Mouse (Mus musculus): ENCODE results near the gene Hist2h3c1. TPM values are rescaled to one million over a fixed set of nuclear protein-coding genes. Genes with fewer than 3 reads are reported as not detected.

The Hist2h3c1 gene
- polyA plus RNA-seq, 1 experiment = not detected

DNA sequence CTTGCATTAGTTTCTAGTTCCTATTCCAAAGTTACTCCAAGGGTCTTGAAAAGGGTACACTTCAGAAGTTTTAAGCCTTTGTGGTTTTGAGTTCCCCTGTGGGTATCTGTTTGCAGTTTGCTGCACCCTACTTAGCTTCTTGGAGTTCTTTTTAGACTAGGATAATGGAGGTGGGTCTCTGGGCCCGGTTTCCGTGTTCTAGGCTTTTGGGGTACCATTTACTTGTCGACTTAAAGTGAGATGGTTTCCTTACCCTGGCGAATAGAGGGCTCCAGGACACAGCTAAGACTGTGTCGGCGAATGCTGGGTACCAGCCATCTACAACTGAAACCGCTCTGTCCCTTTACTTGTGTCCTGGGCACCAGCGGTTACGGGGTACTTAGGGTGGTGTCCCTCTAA lies 24.8 kb upstream of the Hist2h3c1 start:
- Histone ChIP-seq H3K36me3 (ENCODE audit: control insufficient read depth, insufficient read depth) (no peaks in the 10 kb centered on the region), H3K4me2 (ENCODE audit: low read depth) (peak overlapping the region; percentile 93)
- TF ChIP-seq E2F4 (IDR thresholded peaks at IDR 0.05; ENCODE audit: insufficient read depth) = no peak
- no peak for TF ChIP-seq SRF (IDR thresholded peaks at IDR 0.05; ENCODE audit: control insufficient read depth, insufficient read length, low read depth)
- TF ChIP-seq MYOD1 (IDR thresholded peaks at IDR 0.05; ENCODE audit: control insufficient read depth in 1 of 3, insufficient read length in 2 of 3, low read depth in 2 of 3) = no peak
- TF ChIP-seq CEBPB (IDR thresholded peaks at IDR 0.05; ENCODE audit: insufficient read depth, poor library complexity, severe bottlenecking) = no peak
- TF ChIP-seq MYOG (IDR thresholded peaks at IDR 0.05; ENCODE audit: control insufficient read depth in 1 of 3, insufficient read depth in 1 of 3, insufficient read length in 2 of 3, low read depth in 2 of 3) = no peak
- no peak for TF ChIP-seq REST (IDR thresholded peaks at IDR 0.05; ENCODE audit: insufficient read depth, insufficient read length)
- TF ChIP-seq TCF12 (IDR thresholded peaks at IDR 0.05; ENCODE audit: insufficient read depth, poor library complexity, severe bottlenecking) = no peak
- TF ChIP-seq USF1 (IDR thresholded peaks at IDR 0.05; ENCODE audit: low read depth) = no peak
- no peak for TF ChIP-seq MAX (IDR thresholded peaks at IDR 0.05; ENCODE audit: low read depth)
- TF ChIP-seq POLR2AphosphoS2 (IDR thresholded peaks at IDR 0.05; ENCODE audit: insufficient read length, low read depth) = no peak
- TF ChIP-seq TCF3 (IDR thresholded peaks at IDR 0.05; ENCODE audit: insufficient read length, low read depth) = no peak
- no peak for TF ChIP-seq POLR2A (IDR thresholded peaks at IDR 0.05; ENCODE audit: insufficient read length, low read depth)

DNA sequence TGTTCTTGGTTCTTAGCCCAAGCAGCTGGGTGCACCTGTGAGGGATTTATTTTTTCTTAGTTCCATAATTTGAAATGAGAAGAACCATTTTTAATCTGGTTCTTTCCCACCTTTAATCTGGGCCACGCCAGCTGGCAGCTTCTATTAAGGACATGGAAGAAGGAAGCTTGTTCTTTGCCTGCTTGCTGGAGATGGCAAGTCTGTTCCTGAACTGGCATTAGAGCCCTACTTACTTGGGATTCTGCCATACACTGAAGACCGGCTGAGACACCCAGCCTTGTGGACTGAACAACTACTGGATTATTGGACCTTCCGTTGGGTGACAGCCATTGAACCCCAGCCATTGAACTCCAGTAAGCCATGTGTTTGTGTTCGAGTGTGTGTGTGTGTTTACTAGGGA lies 23.7 kb upstream of the Hist2h3c1 start:
- no peaks in the 10 kb centered on the region for H3K79me2 ChIP-seq (ENCODE audit: control insufficient read depth, insufficient read depth)
- peak overlapping the region; percentile 93 for H3K4me2 ChIP-seq (ENCODE audit: low read depth)
- peak overlapping the region; percentile 47 for H3K4me3 ChIP-seq
- H3K27me3 ChIP-seq (ENCODE audit: control insufficient read depth, insufficient read depth, insufficient read length) = no peaks in the 10 kb centered on the region
- no peak overlapping the region for H3ac ChIP-seq (ENCODE audit: control insufficient read depth, insufficient read length)
- H3K36me3 ChIP-seq (ENCODE audit: control insufficient read depth, insufficient read depth) = no peaks in the 10 kb centered on the region
- no peak for TF ChIP-seq MYOD1 (IDR thresholded peaks at IDR 0.05; ENCODE audit: control insufficient read depth in 1 of 3, insufficient read length in 2 of 3, low read depth in 2 of 3)
- TF ChIP-seq USF1 (IDR thresholded peaks at IDR 0.05; ENCODE audit: low read depth) = no peak
- TF ChIP-seq TCF12 (IDR thresholded peaks at IDR 0.05; ENCODE audit: insufficient read depth, poor library complexity, severe bottlenecking) = no peak
- TF ChIP-seq MYOG (IDR thresholded peaks at IDR 0.05; ENCODE audit: control insufficient read depth in 1 of 3, insufficient read depth in 1 of 3, insufficient read length in 2 of 3, low read depth in 2 of 3) = no peak
- no peak for TF ChIP-seq CEBPB (IDR thresholded peaks at IDR 0.05; ENCODE audit: insufficient read depth, poor library complexity, severe bottlenecking)
- no peak for TF ChIP-seq MAX (IDR thresholded peaks at IDR 0.05; ENCODE audit: low read depth)
- TF ChIP-seq TCF3 (IDR thresholded peaks at IDR 0.05; ENCODE audit: insufficient read length, low read depth) = no peak
- no peak for TF ChIP-seq SRF (IDR thresholded peaks at IDR 0.05; ENCODE audit: control insufficient read depth, insufficient read length, low read depth)
- no peak for TF ChIP-seq E2F4 (IDR thresholded peaks at IDR 0.05; ENCODE audit: insufficient read depth)
- TF ChIP-seq POLR2AphosphoS2 (IDR thresholded peaks at IDR 0.05; ENCODE audit: insufficient read length, low read depth) = no peak
- no peak for TF ChIP-seq REST (IDR thresholded peaks at IDR 0.05; ENCODE audit: insufficient read depth, insufficient read length)
- TF ChIP-seq POLR2A (IDR thresholded peaks at IDR 0.05; ENCODE audit: insufficient read length, low read depth) = no peak

More for the DNA sequence above, 24.8 kb upstream of the Hist2h3c1 start:
- no peak overlapping the region for H3ac ChIP-seq (ENCODE audit: control insufficient read depth, insufficient read length)
- no peaks in the 10 kb centered on the region for H3K79me2 ChIP-seq (ENCODE audit: control insufficient read depth, insufficient read depth)
- H3K27me3 ChIP-seq (ENCODE audit: control insufficient read depth, insufficient read depth, insufficient read length) = no peaks in the 10 kb centered on the region
- peak overlapping the region; percentile 47 for H3K4me3 ChIP-seq

GRCm38 (mm10) chr3:96225421-96225820 lies 21.1 kb upstream of the Hist2h3c1 start:
- no peak overlapping the region for H3K4me2 ChIP-seq (ENCODE audit: low read depth)
- no peaks in the 10 kb centered on the region for H3K36me3 ChIP-seq (ENCODE audit: control insufficient read depth, insufficient read depth)
- H3K4me3 ChIP-seq = no peak overlapping the region
- no peak overlapping the region for H3ac ChIP-seq (ENCODE audit: control insufficient read depth, insufficient read length)
- no peaks in the 10 kb centered on the region for H3K27me3 ChIP-seq (ENCODE audit: control insufficient read depth, insufficient read depth, insufficient read length)
- H3K79me2 ChIP-seq (ENCODE audit: control insufficient read depth, insufficient read depth) = no peaks in the 10 kb centered on the region
- TF ChIP-seq MYOD1 (IDR thresholded peaks at IDR 0.05; ENCODE audit: control insufficient read depth in 1 of 3, insufficient read length in 2 of 3, low read depth in 2 of 3) (no peak), MYOG (IDR thresholded peaks at IDR 0.05; ENCODE audit: control insufficient read depth in 1 of 3, insufficient read depth in 1 of 3, insufficient read length in 2 of 3, low read depth in 2 of 3) (no peak), TCF3 (IDR thresholded peaks at IDR 0.05; ENCODE audit: insufficient read length, low read depth) (no peak), POLR2AphosphoS2 (IDR thresholded peaks at IDR 0.05; ENCODE audit: insufficient read length, low read depth) (no peak)

- TF ChIP-seq MAX (IDR thresholded peaks at IDR 0.05; ENCODE audit: low read depth) = no peak
- TF ChIP-seq REST (IDR thresholded peaks at IDR 0.05; ENCODE audit: insufficient read depth, insufficient read length) = no peak
- no peak for TF ChIP-seq POLR2AphosphoS2 (IDR thresholded peaks at IDR 0.05; ENCODE audit: insufficient read length, low read depth)
- TF ChIP-seq SRF (IDR thresholded peaks at IDR 0.05; ENCODE audit: control insufficient read depth, insufficient read length, low read depth) = no peak
- peak; percentile 44 for TF ChIP-seq POLR2A (IDR thresholded peaks at IDR 0.05; ENCODE audit: insufficient read length, low read depth)
- no peak for TF ChIP-seq CEBPB (IDR thresholded peaks at IDR 0.05; ENCODE audit: insufficient read depth, poor library complexity, severe bottlenecking)
- TF ChIP-seq MYOD1 (IDR thresholded peaks at IDR 0.05; ENCODE audit: control insufficient read depth in 1 of 3, insufficient read length in 2 of 3, low read depth in 2 of 3) = no peak
- TF ChIP-seq TCF12 (IDR thresholded peaks at IDR 0.05; ENCODE audit: insufficient read depth, poor library complexity, severe bottlenecking) = no peak
- no peak for TF ChIP-seq MYOG (IDR thresholded peaks at IDR 0.05; ENCODE audit: control insufficient read depth in 1 of 3, insufficient read depth in 1 of 3, insufficient read length in 2 of 3, low read depth in 2 of 3)
- TF ChIP-seq E2F4 (IDR thresholded peaks at IDR 0.05; ENCODE audit: insufficient read depth) = no peak
- TF ChIP-seq TCF3 (IDR thresholded peaks at IDR 0.05; ENCODE audit: insufficient read length, low read depth) = no peak
- TF ChIP-seq USF1 (IDR thresholded peaks at IDR 0.05; ENCODE audit: low read depth) = peak; percentile 99
- Histone ChIP-seq H3K4me2 (ENCODE audit: low read depth) (peak overlapping the region; percentile 58), H3K79me2 (ENCODE audit: control insufficient read depth, insufficient read depth) (no peaks in the 10 kb centered on the region)
Measured at GRCm38 (mm10) chr3:96226695-96227648, 19.5 kb upstream of the Hist2h3c1 start.

More at GRCm38 (mm10) chr3:96226695-96227648, 19.5 kb upstream of the Hist2h3c1 start:
- Histone ChIP-seq H3K4me3 (no peak overlapping the region), H3K27me3 (ENCODE audit: control insufficient read depth, insufficient read depth, insufficient read length) (no peaks in the 10 kb centered on the region), H3K36me3 (ENCODE audit: control insufficient read depth, insufficient read depth) (no peaks in the 10 kb centered on the region), H3ac (ENCODE audit: control insufficient read depth, insufficient read length) (no peak overlapping the region)

All from myocyte (in vitro differentiated cells).